Mouse (Mus musculus): ENCODE measurements around the gene Eml4. TPM values are rescaled to one million over a fixed set of nuclear protein-coding genes. Genes with fewer than 3 reads are reported as not detected.

Eml4 gene
- polyA plus RNA-seq, 1 experiment: 0.95 TPM

- TF ChIP-seq FLI1 (IDR thresholded peaks at IDR 0.05; ENCODE audit: low read length): no peak
- TF ChIP-seq GATA1 (IDR thresholded peaks at IDR 0.05; ENCODE audit: borderline replicate concordance, low read length): no peak
- Histone ChIP-seq H3K36me3 (replicated peaks; ENCODE audit: low read length) (no peaks in the 10 kb centered on the region), H3K27me3 (replicated peaks) (peaks cover 5% of the 10 kb centered on the region), H3K9me3 (peaks cover 4% of the 10 kb centered on the region; the same call in 1 of the 2 replicates), H3K4me1 (peaks cover 43% of the 10 kb centered on the region), H3K4me3 (replicated peaks) (peak overlapping the region; percentile 80)
Observed at GRCm38 (mm10) chr17:83526624-83527532, 176.1 kb downstream of the Eml4 start.

GRCm38 (mm10) chr17:83527651-83528381 is 177.1 kb downstream of the Eml4 start:
- Histone ChIP-seq H3K9me3 (peaks cover 6% of the 10 kb centered on the region; the same call in 1 of the 2 replicates), H3K27me3 (replicated peaks) (peaks cover 8% of the 10 kb centered on the region), H3K36me3 (replicated peaks; ENCODE audit: low read length) (no peaks in the 10 kb centered on the region), H3K4me3 (replicated peaks) (peak overlapping the region; percentile 80), H3K4me1 (peaks cover 46% of the 10 kb centered on the region)
- TF ChIP-seq FLI1 (IDR thresholded peaks at IDR 0.05; ENCODE audit: low read length) (no peak), GATA1 (IDR thresholded peaks at IDR 0.05; ENCODE audit: borderline replicate concordance, low read length) (no peak)

Other genes with a start within 250 kb of the Eml4 start
- 9.7 TPM in 1 of 2 replicates, not detected in the other for gene Pkdcc, start 135.6 kb upstream of the Eml4 start, polyA plus RNA-seq (2012; ENCODE audit: insufficient read depth, low replicate concordance)
- 8.5 and 30.9 TPM in 2 replicates for gene Cox7a2l, start 166.4 kb downstream of the Eml4 start, polyA plus RNA-seq (2012; ENCODE audit: insufficient read depth, low replicate concordance)

Data from megakaryocyte, embryonic 14.5 days (primary cell).